Mouse (Mus musculus): ENCODE measurements around the gene Tbcb.
A peak's percentile ranks its signal among the peaks of the same experiment; 100 is the strongest.
"Not testable (repeated sequence)": the region's sequence is repeated elsewhere in the genome, so short reads cannot be mapped to it uniquely, and the experiment has no call there.

Gene Tbcb

DNA sequence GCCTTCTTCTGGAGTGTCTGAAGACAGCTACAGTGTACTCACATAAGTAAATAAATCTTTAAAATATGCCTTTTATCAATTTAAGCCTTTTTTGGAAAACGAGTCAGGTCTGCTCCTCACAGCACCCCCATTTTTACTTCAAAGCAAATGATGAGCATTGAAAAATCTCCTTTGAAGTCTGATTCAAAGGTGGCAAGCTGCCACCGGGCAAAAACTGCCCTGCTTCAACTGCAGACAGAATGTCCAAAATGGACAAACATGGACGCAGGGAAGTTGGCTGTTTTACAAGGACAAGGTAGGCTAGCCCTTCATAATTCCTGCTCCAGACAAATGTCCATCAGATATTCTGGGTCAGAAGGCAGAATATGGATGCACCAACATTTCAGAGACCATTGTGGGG lies 10.6 kb downstream of the Tbcb start:
- no peak for DNase-seq

DNA sequence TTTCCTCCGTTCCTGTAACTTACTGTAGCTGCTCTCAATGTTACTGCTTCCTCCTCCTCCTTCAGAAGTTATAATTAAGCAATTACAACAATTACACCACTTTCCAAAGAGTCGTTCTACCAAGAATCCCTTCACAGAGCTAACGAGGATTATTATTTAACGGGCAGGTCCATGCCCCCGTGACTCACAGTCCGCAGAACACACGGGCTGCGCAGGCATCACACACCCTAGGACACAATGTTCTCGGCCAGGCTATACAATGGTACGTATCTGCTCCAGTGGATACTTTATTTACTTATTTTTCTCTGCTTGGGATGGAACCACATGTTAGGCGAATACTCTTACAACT lies 12.1 kb downstream of the Tbcb start:
- no peak for DNase-seq

DNA sequence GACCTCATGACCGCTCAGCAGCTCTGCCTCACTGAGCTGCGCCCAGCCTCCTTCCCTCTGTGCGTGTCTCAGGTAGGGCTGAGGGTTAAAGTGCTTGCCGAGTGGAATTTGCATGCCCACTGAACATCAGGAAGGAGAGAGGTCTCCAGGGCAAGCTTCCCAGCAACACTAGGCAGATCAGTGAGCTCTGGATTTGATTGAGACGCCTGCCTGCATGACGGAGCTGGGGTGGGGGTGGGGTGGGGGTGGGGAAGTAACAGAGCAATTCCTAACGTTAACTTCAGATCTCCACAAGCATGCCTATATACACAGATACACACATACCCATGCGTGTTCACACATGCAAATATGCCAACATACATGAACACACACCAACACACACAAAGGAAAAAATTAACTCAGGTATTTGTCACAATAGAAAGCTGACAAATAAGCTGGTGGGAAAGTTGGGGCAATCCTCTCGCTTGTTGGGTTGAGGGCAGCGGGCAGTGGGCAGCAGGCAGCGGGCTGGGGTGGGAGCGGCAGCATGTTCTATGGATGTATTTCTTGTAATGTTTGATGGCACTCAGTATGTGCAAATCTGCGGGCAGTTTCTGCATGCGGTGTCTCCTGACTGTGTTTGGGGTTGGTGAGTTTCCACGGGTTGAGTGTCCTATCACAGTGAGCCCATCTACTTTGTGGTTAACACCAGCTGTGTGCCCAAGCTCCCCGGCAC lies 12.6 kb downstream of the Tbcb start:
- DNase-seq, result peak; percentile 61 to 67

DNA sequence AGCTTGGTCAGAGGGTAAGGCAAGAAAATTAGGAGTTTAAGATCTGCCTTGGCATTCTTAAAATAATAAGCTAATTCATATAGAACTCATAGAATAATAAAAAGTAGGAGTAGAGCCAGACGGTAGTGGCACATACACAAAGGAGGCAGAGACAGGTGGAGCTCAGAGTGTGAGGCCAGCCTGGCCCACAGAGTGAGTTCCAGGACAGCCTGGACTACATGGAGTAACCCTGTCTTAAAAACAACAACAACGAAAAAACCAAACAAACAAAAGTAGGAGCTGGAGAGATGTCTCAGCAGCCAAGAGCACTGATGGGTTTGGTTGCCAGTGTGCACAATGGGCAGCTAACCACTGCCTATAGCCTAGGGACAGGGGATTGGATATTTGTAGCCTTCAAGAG lies 14.8 kb downstream of the Tbcb start:
- no peak for DNase-seq

DNA sequence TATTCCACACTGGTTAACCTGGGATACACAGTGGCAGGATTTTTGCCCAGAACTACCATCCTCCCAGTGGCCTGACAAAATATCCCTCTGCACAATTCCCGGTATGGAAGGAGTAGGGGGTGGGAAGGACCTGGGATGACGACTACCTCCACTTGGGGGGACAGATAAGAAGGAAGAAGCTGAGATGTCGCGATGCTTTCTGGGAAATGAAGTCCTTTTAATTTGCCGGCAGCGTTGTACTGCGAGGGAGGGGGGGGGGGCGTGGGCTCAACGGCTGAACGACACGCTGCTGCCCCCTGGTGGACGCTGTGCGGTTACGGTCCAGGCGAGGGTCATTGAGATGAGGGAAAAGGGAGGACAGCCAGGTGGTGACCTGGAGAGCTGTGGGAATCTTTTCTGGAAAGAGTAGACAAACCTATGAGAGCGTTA lies 15.3 kb downstream of the Tbcb start:
- peak; percentile 92 to 95 for DNase-seq

DNA sequence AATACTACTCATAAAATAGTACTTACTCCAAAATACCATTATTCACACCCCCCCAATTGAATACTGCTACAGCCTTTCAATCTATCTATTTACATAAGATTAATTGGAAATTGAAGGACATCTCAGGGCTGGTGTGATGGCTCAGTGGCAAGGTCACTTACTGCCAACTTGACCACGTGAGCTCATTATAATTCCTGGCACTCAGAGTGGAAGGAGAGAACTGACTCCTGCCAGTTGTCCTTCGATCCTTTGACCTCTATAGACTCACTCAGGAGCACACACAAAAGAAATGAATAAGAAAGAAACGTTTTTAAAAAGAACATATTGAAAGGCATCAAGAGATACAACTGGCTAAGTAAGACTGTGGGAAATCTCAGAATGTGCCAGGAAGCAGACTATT lies 16.2 kb downstream of the Tbcb start:
- DNase-seq, result no peak

DNA sequence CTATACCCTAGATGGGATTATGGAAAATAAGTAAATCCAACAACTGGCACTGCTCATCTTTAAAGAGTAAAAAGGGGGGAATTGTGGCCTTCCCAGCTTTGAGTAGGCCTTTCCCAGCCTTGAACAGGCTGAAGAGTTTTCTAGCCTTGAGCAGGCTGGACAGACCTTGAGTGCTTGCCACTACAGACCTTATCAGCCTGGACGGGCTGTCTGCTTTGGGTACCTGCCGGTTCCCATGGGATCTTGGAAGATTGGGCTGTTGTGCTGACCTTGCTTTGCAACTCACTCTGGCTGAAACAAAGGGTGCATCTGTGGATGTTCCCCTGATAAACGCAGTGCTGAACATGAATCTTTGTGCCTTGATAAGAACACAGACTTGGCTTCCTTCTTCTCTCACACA lies 18.2 kb downstream of the Tbcb start:
- DNase-seq, result no peak

DNA sequence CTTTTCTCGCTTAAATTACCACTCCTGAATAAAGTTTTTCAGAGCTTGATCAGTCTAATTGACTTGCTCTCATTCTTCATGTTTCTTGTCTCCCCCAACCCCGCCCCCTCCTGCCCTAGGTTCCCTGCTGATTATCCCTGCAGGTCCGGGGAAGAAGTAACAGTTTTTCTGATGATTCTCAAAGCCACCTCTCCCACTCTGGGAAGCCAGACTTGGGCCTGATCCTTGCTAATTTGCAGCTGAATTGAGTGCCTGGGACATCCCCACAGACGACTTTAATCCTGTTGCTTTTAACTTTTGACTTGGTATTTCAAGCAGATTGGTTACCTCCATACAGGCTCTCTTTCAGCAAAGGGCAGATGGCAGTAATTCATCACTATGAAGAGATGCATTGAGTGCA lies 21.0 kb downstream of the Tbcb start:
- DNase-seq, result no peak

DNA sequence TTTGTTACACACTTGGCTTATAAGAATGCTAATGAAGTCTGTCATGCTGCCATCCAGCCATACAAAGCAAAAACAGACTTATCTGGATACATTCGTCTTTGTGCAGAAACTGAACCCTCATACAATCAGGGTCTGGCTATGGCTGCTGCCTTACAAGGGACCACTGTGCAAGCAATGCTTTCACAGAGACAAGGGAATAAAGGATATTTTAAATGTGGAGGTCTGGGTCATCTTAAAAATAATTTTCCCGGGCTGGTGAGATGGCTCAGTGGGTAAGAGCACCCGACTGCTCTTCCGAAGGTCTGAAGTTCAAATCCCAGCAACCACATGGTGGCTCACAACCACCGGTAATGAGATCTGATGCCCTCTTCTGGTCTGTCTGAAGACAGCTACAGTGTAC lies 25.7 kb downstream of the Tbcb start:
- not testable (repeated sequence) for DNase-seq

DNA sequence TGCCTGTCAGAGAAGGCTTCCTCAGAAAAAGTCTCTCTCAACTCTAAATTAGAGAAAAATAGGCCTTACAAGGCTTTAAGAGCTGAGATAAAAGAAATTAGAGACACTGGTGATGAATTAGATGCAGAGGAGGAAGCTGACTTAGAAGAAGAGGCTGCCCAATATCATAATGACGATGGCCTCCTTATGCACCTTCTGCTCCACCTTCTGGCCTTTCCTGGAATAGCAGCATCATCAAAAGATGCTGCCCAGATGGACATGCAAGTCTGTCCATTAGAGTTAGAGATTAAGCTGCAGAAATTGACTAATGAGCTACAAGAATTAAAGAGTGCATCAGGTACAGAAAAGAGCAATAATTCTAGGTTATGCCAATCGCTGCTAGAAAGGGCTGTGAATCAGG lies 26.7 kb downstream of the Tbcb start:
- peak; percentile 87 to 88 for DNase-seq

DNA sequence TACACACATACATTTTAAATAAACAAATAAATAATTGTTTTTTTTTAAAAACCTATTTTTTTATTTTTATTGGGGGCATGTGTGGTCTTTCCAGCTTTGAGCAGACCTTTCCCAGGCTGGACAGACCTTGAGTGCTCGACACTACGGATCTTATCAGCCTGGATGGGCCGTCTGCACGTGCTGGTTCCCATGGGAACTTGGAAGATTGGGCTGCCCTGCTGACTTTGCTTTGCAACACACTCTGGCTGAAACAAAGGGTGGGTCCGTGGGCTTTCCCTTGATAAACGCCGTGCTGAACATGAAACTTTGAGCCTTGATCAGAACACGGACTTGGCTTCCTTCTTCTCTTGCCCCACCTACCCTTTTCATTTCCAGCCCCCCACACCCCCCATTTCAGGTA lies 27.7 kb downstream of the Tbcb start:
- no peak for DNase-seq

DNA sequence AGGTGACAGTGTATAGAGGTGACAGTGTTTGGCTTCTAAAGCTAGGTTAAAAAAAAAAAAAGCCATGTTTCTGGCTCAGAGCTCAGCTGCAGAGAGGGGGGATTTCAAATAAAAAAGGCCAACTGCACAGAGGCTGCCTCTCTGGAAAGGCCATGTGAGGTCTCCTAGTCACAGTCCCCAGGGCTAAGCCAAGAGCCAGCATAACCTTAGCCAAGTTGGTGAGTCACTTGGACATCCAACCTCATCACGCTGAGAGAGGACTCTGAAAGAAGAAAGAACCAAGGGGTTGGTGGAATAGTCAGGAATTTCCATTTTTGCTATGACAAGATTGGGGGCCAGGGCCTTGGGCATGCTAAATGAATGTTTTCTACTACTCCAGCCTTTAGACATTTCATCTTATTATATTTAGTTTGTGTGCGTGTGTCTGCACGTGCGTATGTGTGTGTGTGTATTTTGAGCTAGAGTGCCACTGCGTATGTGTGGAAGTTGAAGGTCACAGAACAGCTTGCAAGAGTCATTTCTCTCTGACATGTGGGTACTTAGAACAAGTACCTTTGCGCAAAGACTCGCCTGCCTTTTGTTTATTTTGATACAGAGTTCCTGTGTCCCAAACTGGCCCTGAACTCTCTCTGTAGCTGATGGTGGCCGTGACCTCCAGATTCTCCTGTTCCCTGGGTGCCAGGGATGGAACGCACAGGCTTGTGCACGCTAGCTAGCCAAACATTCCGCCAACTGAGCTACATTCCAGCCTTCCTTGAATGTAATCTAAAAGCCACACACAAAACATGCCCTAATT lies 29.0 kb downstream of the Tbcb start:
- DNase-seq, result peak in 1 of 2 experiments; percentile 54

DNA sequence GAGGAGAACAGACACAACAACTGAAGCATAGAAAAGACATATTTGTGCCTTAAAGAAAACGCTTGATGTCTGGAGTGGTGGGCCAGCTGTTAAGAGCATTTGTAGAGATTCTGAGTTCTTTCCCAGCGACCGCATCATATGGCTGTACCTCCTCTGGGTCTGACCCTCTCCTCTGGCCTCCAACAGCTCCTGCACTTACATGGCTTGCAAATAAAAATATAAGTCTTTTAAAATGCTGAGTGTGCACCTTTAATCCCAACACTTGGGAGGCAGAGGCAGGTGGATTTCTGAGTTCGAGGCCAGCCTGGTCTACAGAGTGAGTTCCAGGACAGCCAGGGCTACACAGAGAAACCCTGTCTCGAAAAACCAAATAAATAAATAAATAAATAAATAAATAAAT lies 31.4 kb downstream of the Tbcb start:
- not testable (repeated sequence) for DNase-seq

DNA sequence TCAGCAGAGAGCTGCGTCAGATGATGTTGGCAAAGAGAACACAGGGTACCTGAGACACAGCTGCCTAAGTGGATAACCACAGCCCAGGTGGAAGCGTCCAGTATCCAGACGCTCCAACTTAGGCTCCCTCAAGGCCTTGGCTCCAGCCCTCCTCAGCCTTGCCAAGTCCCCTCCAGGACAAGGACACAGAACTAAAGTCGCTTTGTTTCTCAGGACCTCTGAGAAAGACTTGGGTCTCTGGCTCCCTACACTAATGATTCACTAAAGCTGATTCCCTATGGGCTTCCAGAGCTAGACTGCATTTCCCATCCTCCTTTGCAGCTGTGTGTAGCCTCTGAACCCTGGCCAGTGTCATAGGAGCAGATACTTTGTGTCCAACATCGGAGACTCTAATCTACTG lies 31.9 kb downstream of the Tbcb start:
- no peak for DNase-seq

DNA sequence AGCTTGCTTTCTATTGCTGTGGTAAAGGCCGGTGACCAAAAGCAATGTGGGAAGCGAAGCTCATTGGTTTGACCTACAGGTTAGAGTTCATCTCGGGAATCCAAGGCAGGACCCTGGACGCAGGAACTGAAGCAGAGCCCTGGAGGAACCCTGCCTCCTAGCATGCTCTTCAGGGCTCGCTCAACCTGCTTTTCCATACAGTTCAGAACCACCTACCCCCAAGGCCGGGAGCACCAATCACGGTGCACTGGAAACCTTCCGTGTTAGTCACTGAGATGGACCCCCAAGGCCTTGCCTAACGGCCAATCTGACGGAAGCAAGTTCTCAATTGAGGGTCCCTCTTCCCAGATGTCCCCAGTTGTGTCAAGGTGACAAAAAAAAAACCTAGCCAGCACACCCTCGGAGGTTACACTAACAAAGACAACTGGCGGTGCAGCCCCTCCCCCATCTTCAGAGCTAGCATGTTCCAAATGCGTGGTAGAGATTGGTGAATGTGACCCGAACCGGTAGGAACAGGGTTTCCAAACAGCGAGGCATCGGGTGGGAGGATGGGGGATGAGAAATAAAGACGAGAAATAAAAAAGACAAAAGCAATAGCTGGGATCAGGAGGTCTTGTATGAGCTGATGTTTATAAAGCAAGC lies 32.5 kb downstream of the Tbcb start:
- no peak for DNase-seq

DNA sequence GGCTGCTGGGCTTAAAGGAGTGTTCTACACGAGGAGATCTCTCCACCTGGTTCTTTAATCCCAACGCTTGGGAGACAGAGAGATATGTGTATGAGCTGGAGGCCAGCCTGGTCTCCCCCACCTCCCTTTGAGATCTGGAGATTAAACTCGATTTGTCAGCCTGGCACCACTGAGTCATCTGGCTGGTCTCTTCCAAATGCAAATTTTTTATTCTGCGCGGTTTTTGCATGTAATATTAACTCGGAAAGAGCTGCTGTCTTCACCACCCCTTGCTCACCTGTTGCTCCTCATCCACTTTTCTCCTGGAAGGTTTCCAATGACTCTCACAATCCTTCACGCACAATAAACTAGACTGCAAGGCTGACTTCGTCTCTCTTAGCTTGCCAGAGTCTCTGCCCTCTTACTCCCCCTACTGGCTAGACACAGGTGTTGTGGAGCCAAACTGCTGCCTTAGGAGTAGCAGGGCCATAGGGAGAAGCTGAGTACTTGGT lies 33.5 kb downstream of the Tbcb start, which contains the start of gene Capns1:
Gene Capns1, minus strand, starts transcription at position 331 of the 491 bp plus-strand sequence.
- peak; percentile 75 to 77 for DNase-seq

DNA sequence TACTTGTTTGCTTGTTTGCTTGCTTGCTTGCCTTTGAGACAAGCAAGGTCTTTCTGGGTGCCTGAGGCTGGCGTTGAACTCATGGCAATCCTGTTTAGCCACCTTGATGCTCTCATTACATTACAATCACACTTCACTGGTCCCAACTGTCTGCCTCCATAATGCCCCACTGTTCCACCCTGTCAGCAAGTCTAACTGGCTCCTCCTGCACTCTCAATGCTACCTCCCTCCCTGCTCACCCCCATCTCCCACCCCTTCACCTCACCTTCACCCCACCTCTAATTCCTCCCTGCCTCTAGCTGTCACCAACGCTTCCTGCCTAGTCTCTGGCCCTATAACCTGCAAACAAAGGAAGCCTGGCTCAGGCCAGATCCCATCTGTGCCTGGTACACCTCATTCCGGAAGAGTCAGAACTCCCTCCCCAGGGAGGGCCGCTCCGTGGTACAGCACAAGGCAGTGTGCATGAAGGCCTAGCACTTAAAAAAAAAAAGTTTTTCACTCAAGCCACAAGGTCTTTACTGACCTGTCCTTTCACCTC lies 34.4 kb downstream of the Tbcb start:
- no peak for DNase-seq

DNA sequence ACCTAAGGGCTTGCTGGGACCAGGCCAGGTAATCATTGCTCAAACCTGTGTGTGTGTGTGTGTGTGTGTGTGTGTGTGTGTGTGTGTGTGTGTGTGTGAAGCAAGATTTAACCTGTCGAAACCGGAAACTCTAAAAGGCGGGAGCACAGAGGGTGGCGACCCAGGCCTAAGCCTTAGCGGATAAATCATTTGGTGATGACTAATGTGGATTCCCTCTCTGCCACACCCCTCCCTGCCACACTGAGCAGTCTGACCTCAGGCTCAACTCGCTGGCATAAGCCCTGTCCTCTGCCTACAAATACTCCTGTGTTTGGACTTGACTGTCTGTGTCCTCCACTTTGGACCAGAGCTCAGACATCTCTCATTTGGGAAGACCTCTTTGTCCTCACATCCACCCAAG lies 35.9 kb downstream of the Tbcb start:
- no peak for DNase-seq

DNA sequence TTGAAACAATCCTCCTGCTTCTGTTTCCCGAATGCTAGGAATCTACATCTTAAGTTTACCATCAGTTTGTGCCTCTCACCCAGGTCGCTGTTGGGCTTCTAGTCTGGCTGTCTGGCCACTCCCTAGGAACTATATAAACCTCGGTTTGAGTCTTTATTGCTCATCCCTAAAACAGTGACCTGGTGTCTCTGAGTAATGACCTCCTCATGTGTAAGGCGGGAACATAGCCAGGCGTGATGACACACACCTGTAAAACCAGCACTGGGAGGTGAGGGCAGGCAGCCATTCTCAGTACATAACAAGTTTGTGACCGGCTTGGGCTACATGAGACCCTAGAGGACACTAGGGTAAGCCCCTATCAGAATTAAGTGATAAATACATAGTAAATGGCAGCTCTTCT lies 36.6 kb downstream of the Tbcb start:
- no peak for DNase-seq

DNA sequence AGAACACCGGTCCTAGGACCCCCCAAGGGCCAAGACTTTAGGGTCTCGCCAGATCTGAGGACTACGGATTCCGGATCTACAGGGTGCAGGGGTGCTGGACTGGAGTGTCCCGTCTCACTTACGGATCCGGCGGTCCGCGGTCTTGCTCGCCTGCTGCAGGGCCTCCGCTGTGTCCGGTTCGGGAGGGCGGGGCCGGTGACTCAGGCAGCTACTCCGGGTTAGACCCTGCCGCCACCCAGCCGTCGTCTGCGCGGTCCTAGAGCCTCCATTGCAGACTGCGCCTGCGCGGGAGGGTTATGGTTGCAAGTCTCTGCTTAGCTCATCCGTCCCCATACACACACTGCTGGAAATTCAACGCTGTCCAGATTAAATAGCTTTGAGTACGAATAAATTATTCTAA lies 37.2 kb downstream of the Tbcb start:
- peak; percentile 97 to 98 for DNase-seq

DNA sequence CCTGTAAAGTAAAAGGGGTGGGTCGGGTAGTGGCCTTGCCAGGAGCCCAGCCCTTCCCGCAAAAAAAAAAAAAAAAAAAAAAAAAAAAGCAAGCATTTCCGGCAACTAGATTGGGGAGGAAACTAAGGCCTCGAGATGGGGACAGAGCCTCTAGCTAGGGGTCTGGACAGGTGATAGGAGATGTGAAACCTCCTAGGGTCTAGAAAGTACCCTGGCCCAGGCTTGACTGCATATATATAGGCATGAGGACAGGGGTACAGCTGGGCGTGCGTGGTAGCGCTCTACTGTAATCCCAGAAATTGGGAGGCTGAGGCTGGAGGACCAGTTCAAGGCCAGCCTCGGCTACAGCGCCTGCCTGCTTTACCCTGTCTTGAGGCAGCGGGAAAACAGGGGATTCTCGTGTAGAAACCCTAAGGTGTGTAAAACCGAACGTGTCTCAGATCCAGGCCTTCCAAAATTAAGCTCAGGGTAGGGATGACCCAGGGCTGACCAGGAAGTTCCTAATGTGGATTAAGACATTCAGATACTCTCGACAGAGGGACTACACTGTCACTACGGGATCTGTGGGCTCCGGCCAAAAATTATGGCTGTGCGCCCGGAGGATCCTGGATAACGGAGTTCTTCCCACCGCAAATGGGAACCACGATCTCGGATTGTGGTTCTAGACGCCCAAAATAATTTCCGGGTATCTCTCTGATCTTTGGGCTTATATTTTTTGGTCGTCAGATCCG lies 37.8 kb downstream of the Tbcb start:
- peak; percentile 79 to 88 for DNase-seq

DNA sequence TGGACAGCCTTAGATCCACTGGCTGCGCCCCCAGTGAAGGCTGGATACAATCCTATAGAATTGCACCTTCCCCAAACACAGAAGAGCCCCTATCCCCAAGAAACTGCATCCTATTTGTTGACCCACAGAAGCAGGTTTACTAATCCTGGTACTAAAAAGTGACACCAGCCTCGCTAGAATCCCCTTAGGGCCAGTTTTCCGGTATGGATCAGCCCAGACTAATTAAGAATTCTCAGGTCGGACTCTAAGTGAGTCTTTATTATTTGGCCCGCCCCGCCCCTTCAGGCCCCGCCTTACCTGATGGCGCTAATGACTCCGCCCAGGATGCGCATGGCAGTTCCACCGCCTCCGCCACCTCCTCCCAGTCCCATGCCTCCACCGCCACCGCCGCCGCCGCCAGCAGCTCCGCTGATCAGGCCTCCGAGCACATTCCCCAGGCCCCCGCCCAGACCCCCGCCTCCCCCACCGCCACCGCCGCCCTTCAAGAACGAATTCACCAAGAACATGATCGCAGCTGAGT lies 38.4 kb downstream of the Tbcb start:
- DNase-seq, result peak; percentile 85 to 86

DNA sequence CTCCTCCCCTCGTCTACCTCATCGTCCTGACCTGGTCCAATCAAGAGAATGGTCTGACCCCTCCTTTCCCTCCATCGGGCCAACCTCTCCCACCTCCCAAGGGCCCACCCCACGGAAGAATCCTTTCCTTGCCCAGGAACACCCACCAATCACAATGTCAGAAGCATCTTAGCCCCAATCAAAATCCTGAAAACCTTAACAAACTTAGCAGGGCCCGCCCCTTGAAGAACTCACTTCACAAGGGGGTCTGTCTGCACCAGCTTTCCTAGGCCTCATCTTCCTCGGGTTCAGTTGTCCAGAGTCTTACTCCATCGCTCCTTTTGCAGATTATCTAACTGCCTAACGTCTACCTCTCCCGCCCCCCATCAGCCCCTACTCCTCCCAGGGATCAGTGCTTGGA lies 39.1 kb downstream of the Tbcb start:
- no peak for DNase-seq

Measured in cerebellum, postnatal 14 days (tissue).